Mouse (Mus musculus) ES-E14 (cell line): ENCODE measurements at regions not wholly inside any gene's neighbourhood (a gene's known extent, or its start where the extent isn't known, plus 50 kb on each side); places are given as distances from the start of the nearest gene placed in this dataset.

Source experiments
- DNase-seq: peaks from one replicate; pipeline ENCODE4 v3.0.0-alpha.2; 2013; ENCODE audit warnings: low read depth, low spot score
- H3K27ac ChIP-seq: 2 replicates; pipeline ENCODE4 v1.5.1; 2012; ENCODE audit warnings: low read depth, mild to moderate bottlenecking, low read length, moderate library complexity, mixed read lengths; ENCODE audit not compliant: poor library complexity, insufficient read depth, severe bottlenecking
- H3K36me3 ChIP-seq: 2 replicates; pipeline ENCODE4 v1.6.1; 2012; ENCODE audit warnings: mild to moderate bottlenecking, low read length, moderate library complexity, mixed read lengths; ENCODE audit not compliant: control insufficient read depth, poor library complexity, insufficient read depth, severe bottlenecking
- H3K4me1 ChIP-seq, 2 experiments: fragments of 150-350 bp in 1 of 2; sonication (generic) in 1 of 2; 2 replicates each; pipeline ENCODE4 v1.6.1; 2012; ENCODE audit warnings: low read length in 2 of 2, mild to moderate bottlenecking in 1 of 2, mixed read lengths in 1 of 2; ENCODE audit not compliant: control insufficient read depth in 2 of 2, insufficient read depth in 2 of 2, poor library complexity in 1 of 2
- H3K4me3 ChIP-seq, 2 experiments: fragments of 150-350 bp in 1 of 2; sonication (generic) in 1 of 2; 2 replicates each; pipeline ENCODE4 v1.5.1; 2012; ENCODE audit warnings: low read length in 2 of 2, low read depth in 1 of 2, mild to moderate bottlenecking in 1 of 2, mixed read lengths in 1 of 2; ENCODE audit not compliant: insufficient read depth in 1 of 2, poor library complexity in 1 of 2, severe bottlenecking in 1 of 2
- H3K9ac ChIP-seq: 2 replicates; pipeline ENCODE4 v1.6.1; 2012; ENCODE audit warnings: low read depth, mild to moderate bottlenecking, low read length, mixed read lengths; ENCODE audit not compliant: poor library complexity, insufficient read depth, severe bottlenecking
- H3K9me3 ChIP-seq: fragments of 150-350 bp; sonication (generic); 2 replicates; pipeline ENCODE4 v1.6.1; 2012; ENCODE audit warnings: low read depth, mild to moderate bottlenecking, low read length; ENCODE audit not compliant: control insufficient read depth, insufficient read depth
- CHD2 ChIP-seq: IDR thresholded peaks from 2 replicates; pipeline ENCODE4 v1.6.1; 2014; ENCODE audit warnings: mild to moderate bottlenecking, low read depth, low read length, inconsistent platforms
- HCFC1 ChIP-seq: IDR thresholded peaks from 2 replicates; pipeline ENCODE4 v1.6.1; 2012; ENCODE audit warnings: low read length, inconsistent platforms, borderline replicate concordance; ENCODE audit not compliant: insufficient read depth
- MAFK ChIP-seq: IDR thresholded peaks from 2 replicates; pipeline ENCODE4 v1.6.1; 2014; ENCODE audit warnings: mild to moderate bottlenecking, low read depth, low read length, inconsistent platforms; ENCODE audit not compliant: insufficient read depth
- ZC3H11A ChIP-seq: IDR thresholded peaks from 2 replicates; pipeline ENCODE4 v1.6.1; 2012; ENCODE audit warnings: low read depth, mild to moderate bottlenecking, inconsistent platforms, low read length, borderline replicate concordance
- ZNF384 ChIP-seq: IDR thresholded peaks from 2 replicates; pipeline ENCODE4 v1.6.1; 2012; ENCODE audit warnings: low read depth, low read length, inconsistent platforms
- in situ Hi-C, 2 experiments: fragments of 600-800 bp; cut with MboI; formaldehyde crosslinking; loops; one replicate each; pipeline ENCODE4 v1.15.1; 2025; ENCODE audit warnings: low sequenced_read_pairs in 2 of 2, inconsistent platforms in 1 of 2; ENCODE audit not compliant: unreplicated experiment in 2 of 2

DNA sequence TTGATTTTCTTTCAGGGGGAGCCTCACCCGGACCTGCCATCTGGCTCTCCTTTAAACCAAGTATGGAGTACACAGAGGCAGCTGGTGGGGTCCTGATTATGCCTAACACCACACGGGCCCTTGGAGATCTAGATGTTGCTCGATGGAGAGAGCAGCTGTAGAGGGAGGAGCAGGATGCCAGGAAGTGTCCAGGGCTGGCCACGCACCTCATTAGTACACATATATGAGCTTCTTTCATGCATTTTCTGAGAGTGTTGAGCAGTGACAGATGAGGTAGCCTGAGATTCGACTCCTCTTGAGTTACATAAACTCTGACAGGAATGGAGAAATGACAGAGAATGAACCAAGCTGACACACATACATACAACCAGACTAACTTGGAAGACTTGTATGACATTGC lies 136.1 kb downstream of the Spata18 start:
- no peaks in the 10 kb centered on the region for H3K9me3 ChIP-seq
- DNase-seq, result no peak

DNA sequence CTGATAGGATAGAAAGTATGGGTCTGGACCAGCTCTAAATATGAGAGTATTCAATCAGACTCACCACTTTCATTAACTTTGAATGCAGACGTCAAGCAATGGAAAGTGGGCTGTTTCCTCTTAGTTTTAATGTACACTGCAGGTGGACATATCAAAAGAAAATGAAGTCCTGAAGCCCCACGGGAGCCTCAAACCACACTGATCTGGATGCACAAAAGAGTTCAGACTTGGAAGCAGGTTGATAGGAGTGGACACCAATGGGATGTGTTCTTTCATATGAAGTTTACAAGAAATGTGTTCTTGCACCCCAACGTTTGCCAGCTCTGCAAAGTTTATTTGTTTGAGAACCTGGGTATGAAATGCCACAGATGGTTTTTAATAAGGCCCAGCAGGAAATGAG lies 141.0 kb downstream of the Spata18 start:
- Histone ChIP-seq H3K27ac (no peak overlapping the region), H3K36me3 (no peaks in the 10 kb centered on the region), H3K4me3 (no peak overlapping the region), H3K4me1 (no peaks in the 10 kb centered on the region), H3K9me3 (no peaks in the 10 kb centered on the region), H3K9ac (no peak overlapping the region)
- no peak for DNase-seq
- in situ Hi-C loops, result no loop called here
- TF ChIP-seq ZNF384, result no peak

More for the DNA sequence above, 136.1 kb downstream of the Spata18 start:
- H3K27ac ChIP-seq, result no peak overlapping the region
- H3K4me1 ChIP-seq, result no peaks in the 10 kb centered on the region
- H3K36me3 ChIP-seq, result no peaks in the 10 kb centered on the region
- H3K4me3 ChIP-seq, result no peak overlapping the region
- in situ Hi-C loops, result no loop called here
- no peak for TF ChIP-seq ZC3H11A
- TF ChIP-seq ZNF384, result no peak
- TF ChIP-seq HCFC1, result no peak
- no peak overlapping the region for H3K9ac ChIP-seq

DNA sequence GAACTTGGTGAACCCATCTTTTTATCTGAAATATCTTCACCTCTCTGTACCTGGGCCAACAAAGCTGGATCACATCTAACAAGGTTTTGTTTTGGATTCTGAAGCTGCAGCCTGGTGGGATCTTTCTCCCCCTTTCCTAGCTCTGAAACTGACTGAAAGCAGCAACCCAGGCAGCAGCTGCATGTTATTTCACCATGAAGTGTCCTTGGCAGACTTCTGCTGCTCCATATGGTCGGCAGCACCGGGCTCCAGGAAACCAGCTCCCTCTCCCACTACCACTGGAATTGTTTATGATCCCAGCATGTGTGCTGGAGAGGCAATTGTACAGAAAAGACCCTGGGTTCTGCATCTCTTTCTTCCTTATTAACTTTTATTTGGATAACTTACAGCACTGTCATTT lies 145.0 kb downstream of the Spata18 start:
- in situ Hi-C loops, result no loop called here

DNA sequence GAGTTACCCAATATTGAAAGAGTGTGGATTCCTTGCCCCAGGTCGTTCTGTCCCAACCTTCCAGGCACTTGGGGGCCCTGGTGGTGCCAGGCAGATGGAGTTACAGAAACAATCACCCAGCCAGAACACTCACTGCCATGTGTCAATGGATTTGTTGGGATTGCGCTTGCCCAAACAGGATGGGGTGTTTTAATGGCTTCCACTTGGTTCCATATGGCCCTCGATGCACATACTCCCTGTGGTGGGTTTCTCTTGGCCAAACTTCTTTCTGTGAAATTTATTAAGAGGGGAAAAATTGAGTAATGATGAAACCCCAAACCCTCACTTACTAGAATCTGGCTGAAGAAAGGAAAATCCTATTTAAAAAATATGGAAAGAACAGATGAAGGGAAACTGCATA lies 146.8 kb downstream of the Spata18 start:
- DNase-seq, result no peak
- in situ Hi-C loops, result no loop called here

More for the DNA sequence above, 145.0 kb downstream of the Spata18 start:
- H3K4me3 ChIP-seq, result no peak overlapping the region
- H3K9me3 ChIP-seq, result no peaks in the 10 kb centered on the region
- H3K36me3 ChIP-seq, result no peaks in the 10 kb centered on the region
- no peak for DNase-seq
- H3K9ac ChIP-seq, result no peak overlapping the region
- TF ChIP-seq HCFC1, result no peak
- TF ChIP-seq MAFK, result no peak
- no peak for TF ChIP-seq ZC3H11A
- TF ChIP-seq CHD2, result no peak
- TF ChIP-seq ZNF384, result no peak
- H3K4me1 ChIP-seq, result no peaks in the 10 kb centered on the region
- no peak overlapping the region for H3K27ac ChIP-seq

DNA sequence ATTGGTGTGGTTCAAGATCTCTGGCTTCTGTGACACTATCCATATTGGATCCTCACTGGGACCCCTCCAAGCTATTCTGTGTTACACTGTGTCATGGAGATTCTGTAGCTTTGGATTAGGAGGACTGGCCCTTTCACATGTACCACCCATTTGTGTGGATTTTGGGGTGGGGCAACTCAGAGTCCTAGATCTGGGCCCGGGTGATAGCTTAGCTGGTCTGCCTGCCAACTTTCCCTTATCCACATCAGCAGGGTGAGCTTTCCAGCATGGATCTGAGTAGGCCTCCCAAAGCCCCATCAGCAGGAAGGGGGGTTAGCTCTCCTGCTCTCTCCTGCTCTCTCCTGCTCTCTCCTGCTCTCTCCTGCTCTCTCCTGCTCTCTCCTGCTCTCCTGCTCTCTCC lies 152.3 kb downstream of the Spata18 start:
- H3K9ac ChIP-seq, result no peak overlapping the region
- TF ChIP-seq ZC3H11A (no peak), MAFK (no peak), CHD2 (no peak), ZNF384 (no peak), HCFC1 (no peak)
- H3K4me1 ChIP-seq, result no peaks in the 10 kb centered on the region
- H3K4me3 ChIP-seq, result no peak overlapping the region
- in situ Hi-C loops, result no loop called here
- no peaks in the 10 kb centered on the region for H3K9me3 ChIP-seq
- DNase-seq, result no peak
- H3K36me3 ChIP-seq, result no peaks in the 10 kb centered on the region
- no peak overlapping the region for H3K27ac ChIP-seq

More for the DNA sequence above, 146.8 kb downstream of the Spata18 start:
- H3K4me1 ChIP-seq, result no peaks in the 10 kb centered on the region
- H3K36me3 ChIP-seq, result no peaks in the 10 kb centered on the region
- no peak overlapping the region for H3K9ac ChIP-seq
- H3K27ac ChIP-seq, result no peak overlapping the region
- H3K9me3 ChIP-seq, result no peaks in the 10 kb centered on the region
- TF ChIP-seq MAFK (no peak), CHD2 (no peak), ZNF384 (no peak), ZC3H11A (no peak), HCFC1 (no peak)
- no peak overlapping the region for H3K4me3 ChIP-seq
